19 mouse cellular contexts compared by ENCODE assay signal in the genomic region with DNA sequence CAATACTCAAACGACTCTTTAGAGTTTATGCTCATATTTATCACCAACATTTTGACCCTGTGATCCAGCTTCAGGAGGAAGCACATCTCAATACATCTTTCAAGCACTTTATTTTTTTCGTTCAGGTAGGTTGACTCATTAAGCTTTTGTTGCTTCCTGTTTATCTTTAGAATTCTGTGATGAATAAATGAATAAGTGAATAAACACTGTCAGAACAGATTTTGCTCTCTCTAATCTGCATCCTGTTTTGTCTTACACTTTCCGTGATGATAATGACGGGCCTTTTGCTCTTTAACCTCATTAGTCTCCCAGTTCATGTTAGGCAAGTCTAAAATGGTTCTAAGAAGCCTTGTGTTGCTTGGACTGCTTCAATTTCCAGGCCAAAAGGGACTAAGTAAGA.
"Had no signal": no experiment of that assay in that cellular context is flagged by ENCODE, and none has a peak within 500 bp of the region (broad histone marks: within the 10 kb centered on the region; RNA-seq: fewer than 3 reads in every experiment).

No protein-coding gene starts in this region.

- H3K9me3 ChIP-seq: midbrain, embryonic 10.5 days; midbrain, embryonic 12.5 days; neural tube, embryonic 13.5 days; neural tube, embryonic 15.5 days had no signal

- H3K4me1 ChIP-seq: midbrain, embryonic 10.5 days; midbrain, embryonic 12.5 days; neural tube, embryonic 13.5 days; neural tube, embryonic 15.5 days had no signal

- ATAC-seq: midbrain, embryonic 16.5 days had no signal

- H3K27me3 ChIP-seq: midbrain, embryonic 12.5 days; neural tube, embryonic 13.5 days; neural tube, embryonic 15.5 days had no signal

- H3K27ac ChIP-seq: midbrain, embryonic 10.5 days; midbrain, embryonic 12.5 days; neural tube, embryonic 13.5 days; neural tube, embryonic 15.5 days had no signal

- DNase-seq: lung, adult 18-20 months; lung, embryonic 14.5 days; lung, postnatal 10 days; lung, postnatal 4 days; midbrain, embryonic 14.5 days; retina, postnatal 1 day; right cerebral cortex, adult 18-20 months; right cerebral cortex, postnatal 25 days; right cerebral cortex, postnatal 4 days; spleen, adult 18-20 months; thymus, adult 18-20 months; thymus, postnatal 25 days; thymus, postnatal 4 days had no signal

- H3K4me3 ChIP-seq: midbrain, embryonic 10.5 days; midbrain, embryonic 12.5 days; myocyte; neural tube, embryonic 13.5 days; neural tube, embryonic 15.5 days had no signal
